Mouse (Mus musculus): Measurements from ENCODE around the gene Fgfr2. TPM values are rescaled to one million over a fixed set of nuclear protein-coding genes. Genes with fewer than 3 reads are reported as not detected.

Gene Fgfr2
- polyA plus RNA-seq, 1 experiment = 114 TPM

DNA sequence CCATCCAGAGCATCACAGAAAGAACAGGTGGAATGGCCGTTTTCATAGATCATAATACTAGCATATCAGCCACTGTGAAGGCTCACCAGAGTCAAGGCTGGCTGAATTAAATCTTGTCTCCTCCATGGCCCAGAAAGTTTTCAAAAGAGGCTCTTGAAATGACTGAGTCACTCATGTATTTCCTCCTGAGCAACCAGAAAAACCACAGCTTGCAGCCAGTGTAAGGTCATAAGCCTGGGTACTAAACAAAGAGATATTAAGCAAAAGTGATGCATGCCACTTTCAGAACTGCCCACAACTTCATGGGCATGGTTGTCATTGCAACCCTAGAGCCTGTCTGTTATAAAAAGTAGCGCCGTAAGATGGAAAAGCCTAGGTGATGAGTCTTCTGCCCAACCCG, 694.8 kb downstream of the Fgfr2 start:
- WGBS = 78% methylated on average over 4 of the region's 4 CpGs
- DNase-seq = no peak
- no peak overlapping the region for H3K4me3 ChIP-seq (replicated peaks; ENCODE audit: extremely low read depth, low read depth, low read length)

DNA sequence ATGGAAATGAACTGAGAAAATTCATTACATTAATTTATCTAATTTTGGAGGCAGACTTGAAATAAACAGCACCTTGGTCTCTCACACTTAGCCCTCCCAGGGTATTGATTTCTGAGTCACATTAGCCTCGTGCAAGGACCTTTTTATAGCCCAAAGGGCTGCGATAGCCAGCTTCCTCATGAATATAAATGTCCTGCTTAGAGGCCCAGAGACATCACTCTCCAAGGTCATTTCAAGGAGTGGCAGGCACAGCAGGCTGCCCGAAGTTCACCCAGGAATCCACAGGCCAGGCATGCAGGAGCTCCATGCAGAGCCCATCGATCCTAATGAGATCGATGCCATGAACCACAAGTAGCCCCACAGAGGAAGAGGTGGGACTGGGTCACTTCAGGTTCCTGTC, 697.1 kb downstream of the Fgfr2 start:
- Histone ChIP-seq H3K4me3 (replicated peaks; ENCODE audit: extremely low read depth, low read depth, low read length) (no peak overlapping the region), H3K4me1 (ENCODE audit: control insufficient read depth, insufficient read depth, low read length) (no peaks in the 10 kb centered on the region)
- DNase-seq = no peak
- TF ChIP-seq POLR2A (IDR thresholded peaks at IDR 0.05; ENCODE audit: borderline replicate concordance, extremely low read depth, low read depth, low read length) (no peak), CTCF (IDR thresholded peaks at IDR 0.05; ENCODE audit: insufficient read depth, low read length) (no peak)
- WGBS = 93% methylated on average over 5 of the region's 5 CpGs

More for the DNA sequence above, 694.8 kb downstream of the Fgfr2 start:
- no peak for TF ChIP-seq CTCF (IDR thresholded peaks at IDR 0.05; ENCODE audit: insufficient read depth, low read length)
- no peak for TF ChIP-seq POLR2A (IDR thresholded peaks at IDR 0.05; ENCODE audit: borderline replicate concordance, extremely low read depth, low read depth, low read length)
- H3K4me1 ChIP-seq (ENCODE audit: control insufficient read depth, insufficient read depth, low read length) = no peaks in the 10 kb centered on the region

DNA sequence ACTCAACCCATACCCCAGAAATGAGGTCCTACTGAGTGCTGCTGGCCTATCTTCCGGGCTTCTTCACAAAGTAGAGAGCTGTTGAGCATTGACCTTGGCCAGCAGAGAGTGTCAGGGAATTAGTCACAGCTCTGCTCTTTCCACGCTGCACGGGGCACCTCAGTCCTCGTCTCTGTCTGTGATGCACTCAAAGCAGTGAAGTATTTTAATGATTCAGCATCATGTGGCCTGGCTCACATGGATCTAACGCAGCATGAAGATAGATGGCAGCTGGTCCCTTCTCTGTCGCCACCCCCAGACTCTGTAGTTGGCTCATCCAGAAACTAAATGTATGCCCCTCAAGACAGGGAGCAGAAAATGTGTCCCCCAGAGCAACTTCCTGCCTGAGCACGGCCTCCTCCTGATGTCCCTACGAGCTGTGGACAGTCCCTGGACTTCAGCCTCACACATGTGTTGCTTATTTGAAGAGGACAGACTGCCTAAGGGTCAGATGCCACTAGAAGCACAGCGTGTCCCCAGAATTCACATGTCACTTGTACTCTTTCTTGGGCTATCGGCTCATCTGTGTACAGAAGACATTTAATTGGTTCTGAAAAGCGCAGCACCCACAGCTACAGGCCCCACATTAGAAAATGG, 697.7 kb downstream of the Fgfr2 start:
- WGBS = 75% methylated on average over 11 of the region's 11 CpGs
- no peak for DNase-seq
- TF ChIP-seq POLR2A (IDR thresholded peaks at IDR 0.05; ENCODE audit: borderline replicate concordance, extremely low read depth, low read depth, low read length) (no peak), CTCF (IDR thresholded peaks at IDR 0.05; ENCODE audit: insufficient read depth, low read length) (no peak)

DNA sequence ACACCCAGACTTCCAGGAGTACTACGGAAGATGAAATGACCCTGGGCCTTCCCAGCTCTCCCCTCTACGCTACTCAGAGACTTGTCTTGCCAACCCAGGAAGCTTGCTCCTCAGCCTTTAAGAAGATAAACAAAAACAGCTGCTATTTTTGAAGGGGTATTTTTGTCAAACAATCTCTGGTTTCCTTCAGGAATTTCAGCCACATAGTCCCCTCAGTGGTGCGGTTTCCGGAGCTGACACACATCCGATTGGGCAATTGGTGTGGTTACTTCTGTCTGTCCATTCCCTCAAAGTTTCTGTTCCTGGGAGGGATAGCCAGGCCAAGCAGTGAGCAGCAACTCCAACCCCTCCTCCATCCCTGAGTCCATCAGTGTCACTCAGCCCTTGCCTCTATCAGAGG, 699.6 kb downstream of the Fgfr2 start:
- 48% methylated on average over 5 of the region's 5 CpGs for WGBS
- TF ChIP-seq CTCF (IDR thresholded peaks at IDR 0.05; ENCODE audit: insufficient read depth, low read length) = no peak
- DNase-seq = no peak
- Histone ChIP-seq H3K4me3 (replicated peaks; ENCODE audit: extremely low read depth, low read depth, low read length) (no peak overlapping the region), H3K4me1 (ENCODE audit: control insufficient read depth, insufficient read depth, low read length) (no peaks in the 10 kb centered on the region)

More for the DNA sequence above, 697.7 kb downstream of the Fgfr2 start:
- no peaks in the 10 kb centered on the region for H3K4me1 ChIP-seq (ENCODE audit: control insufficient read depth, insufficient read depth, low read length)
- H3K4me3 ChIP-seq (replicated peaks; ENCODE audit: extremely low read depth, low read depth, low read length) = no peak overlapping the region

DNA sequence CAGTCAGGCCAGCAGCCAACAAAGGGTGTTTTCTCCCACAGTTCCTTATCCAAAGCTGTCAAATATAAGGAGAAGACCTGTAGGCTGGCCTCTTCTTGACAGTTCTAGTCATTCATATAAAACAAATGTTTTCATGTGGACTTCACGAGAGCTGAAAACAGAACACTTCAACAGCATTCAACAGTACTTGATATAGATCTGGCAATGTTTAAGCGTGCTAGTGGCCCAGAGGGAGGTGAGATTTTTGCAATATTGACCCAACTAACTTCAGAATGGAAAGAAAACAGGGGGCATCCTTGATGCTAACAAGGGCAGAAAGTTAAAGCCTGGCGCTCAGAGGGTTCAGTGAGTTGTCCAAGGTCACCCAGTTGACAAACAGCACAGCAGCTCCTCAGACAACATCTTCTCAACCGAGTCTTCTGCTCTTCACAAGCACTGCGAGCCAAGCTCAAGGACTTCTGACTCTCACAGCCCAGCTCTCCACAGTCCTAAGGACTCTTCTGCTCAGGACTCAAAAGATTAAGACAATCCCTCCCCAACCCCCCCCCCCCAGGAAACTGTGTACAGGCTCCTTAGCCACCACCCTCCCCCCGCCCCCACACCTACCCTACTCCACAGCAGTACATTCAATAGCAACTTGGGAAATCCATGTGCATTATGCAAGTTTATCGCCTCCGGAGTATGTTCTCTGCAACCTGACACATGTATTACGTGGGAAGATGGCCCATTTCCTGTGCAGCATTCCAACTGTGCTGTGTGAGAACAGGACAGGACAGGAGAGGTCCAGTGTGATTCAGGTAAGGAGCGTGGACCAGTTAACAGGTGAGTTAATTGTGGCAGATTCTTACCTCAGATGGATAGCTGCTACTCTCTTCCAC, 703.5 kb downstream of the Fgfr2 start:
- Histone ChIP-seq H3K4me3 (replicated peaks; ENCODE audit: extremely low read depth, low read depth, low read length) (no peak overlapping the region), H3K4me1 (ENCODE audit: control insufficient read depth, insufficient read depth, low read length) (no peaks in the 10 kb centered on the region)
- peak; percentile 12 for DNase-seq
- TF ChIP-seq POLR2A (IDR thresholded peaks at IDR 0.05; ENCODE audit: borderline replicate concordance, extremely low read depth, low read depth, low read length) = no peak
- no peak for TF ChIP-seq CTCF (IDR thresholded peaks at IDR 0.05; ENCODE audit: insufficient read depth, low read length)
- 72% methylated on average over 10 of the region's 10 CpGs for WGBS

DNA sequence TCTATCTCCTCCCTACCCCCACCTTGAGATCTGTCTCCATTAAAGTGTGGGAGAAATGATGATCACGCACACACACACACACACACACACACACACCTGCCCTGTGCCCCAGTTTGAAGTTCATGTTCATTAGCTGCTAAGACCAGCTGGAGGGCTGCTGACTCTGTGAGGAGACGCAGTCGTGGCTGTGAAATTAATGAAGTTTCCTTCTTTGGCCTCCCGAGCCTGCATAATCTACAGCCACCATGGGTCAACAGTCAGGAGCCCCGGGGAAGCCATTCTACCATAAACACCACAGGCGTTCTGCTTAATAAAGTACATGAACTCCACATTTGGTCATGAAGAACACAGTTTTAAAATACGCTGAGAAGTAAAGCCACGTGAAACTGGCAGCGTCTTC, 706.3 kb downstream of the Fgfr2 start:
- Histone ChIP-seq H3K4me1 (ENCODE audit: control insufficient read depth, insufficient read depth, low read length) (no peaks in the 10 kb centered on the region), H3K4me3 (replicated peaks; ENCODE audit: extremely low read depth, low read depth, low read length) (no peak overlapping the region)
- TF ChIP-seq POLR2A (IDR thresholded peaks at IDR 0.05; ENCODE audit: borderline replicate concordance, extremely low read depth, low read depth, low read length) (no peak), CTCF (IDR thresholded peaks at IDR 0.05; ENCODE audit: insufficient read depth, low read length) (no peak)
- DNase-seq = no peak
- 79% methylated on average over 9 of the region's 9 CpGs for WGBS

DNA sequence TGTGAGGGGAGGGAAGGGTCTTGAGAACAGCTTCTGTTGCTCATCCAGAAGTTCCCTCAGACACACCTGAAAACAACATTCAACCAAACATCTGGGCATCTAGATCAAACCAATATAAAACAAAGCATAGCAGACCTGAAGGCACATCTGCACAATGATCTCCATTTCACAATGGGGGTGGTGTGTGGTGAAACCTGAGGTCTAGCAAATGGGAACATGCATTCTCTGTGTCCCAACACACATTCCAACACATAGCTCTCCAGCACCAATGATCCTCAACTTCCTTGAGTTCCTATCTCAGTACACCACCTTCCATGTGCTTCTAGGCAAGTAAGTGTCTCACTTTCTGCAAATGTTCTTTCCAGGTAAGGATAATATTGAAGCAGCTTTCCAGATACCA, 707.3 kb downstream of the Fgfr2 start:
- no peak for DNase-seq
- H3K4me1 ChIP-seq (ENCODE audit: control insufficient read depth, insufficient read depth, low read length) = no peaks in the 10 kb centered on the region
- no peak overlapping the region for H3K4me3 ChIP-seq (replicated peaks; ENCODE audit: extremely low read depth, low read depth, low read length)
- TF ChIP-seq CTCF (IDR thresholded peaks at IDR 0.05; ENCODE audit: insufficient read depth, low read length) (no peak), POLR2A (IDR thresholded peaks at IDR 0.05; ENCODE audit: borderline replicate concordance, extremely low read depth, low read depth, low read length) (no peak)

DNA sequence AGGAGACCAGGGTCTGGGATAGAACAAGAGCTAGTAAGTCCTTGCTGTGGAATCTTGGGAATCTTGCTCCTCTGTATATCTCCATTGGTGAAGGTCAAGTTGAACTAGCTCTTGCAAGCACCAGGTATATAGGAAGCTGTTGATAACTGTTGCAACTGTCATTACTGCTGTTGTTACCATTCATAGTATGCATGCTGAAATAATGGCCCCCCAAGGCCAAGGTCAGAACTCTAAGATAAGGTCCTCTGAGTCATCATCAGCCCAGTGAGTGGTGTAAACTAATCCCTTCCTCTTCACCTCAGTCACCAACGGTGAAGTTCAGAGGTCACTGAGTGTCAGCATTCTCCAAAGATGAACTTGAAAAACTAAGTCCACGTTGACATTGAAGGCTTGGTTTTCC, 710.6 kb downstream of the Fgfr2 start:
- H3K4me1 ChIP-seq (ENCODE audit: control insufficient read depth, insufficient read depth, low read length) = no peaks in the 10 kb centered on the region
- DNase-seq = no peak
- TF ChIP-seq POLR2A (IDR thresholded peaks at IDR 0.05; ENCODE audit: borderline replicate concordance, extremely low read depth, low read depth, low read length) = no peak
- no peak for TF ChIP-seq CTCF (IDR thresholded peaks at IDR 0.05; ENCODE audit: insufficient read depth, low read length)
- WGBS = 46% methylated on average over 2 of the region's 2 CpGs
- no peak overlapping the region for H3K4me3 ChIP-seq (replicated peaks; ENCODE audit: extremely low read depth, low read depth, low read length)

DNA sequence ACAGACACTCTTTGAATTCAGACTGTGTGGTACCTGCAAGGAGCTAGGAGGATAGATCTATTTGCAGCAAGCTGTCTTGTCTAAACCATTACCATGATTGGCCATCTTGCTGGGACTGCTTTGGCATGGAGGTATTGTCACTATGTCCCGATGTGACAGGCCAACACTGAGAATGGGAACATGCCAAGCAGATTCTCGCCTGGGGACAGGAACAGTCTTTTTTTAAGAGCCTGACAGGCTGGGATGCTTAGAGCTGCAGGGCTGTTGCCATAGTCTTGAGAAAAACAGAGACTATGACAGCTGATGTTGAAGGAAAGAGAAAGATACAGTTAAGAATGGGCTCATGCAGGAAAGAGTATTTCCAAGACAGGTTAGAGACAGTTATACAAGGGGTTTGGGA, 711.4 kb downstream of the Fgfr2 start:
- 78% methylated on average over 2 of the region's 2 CpGs for WGBS

DNA sequence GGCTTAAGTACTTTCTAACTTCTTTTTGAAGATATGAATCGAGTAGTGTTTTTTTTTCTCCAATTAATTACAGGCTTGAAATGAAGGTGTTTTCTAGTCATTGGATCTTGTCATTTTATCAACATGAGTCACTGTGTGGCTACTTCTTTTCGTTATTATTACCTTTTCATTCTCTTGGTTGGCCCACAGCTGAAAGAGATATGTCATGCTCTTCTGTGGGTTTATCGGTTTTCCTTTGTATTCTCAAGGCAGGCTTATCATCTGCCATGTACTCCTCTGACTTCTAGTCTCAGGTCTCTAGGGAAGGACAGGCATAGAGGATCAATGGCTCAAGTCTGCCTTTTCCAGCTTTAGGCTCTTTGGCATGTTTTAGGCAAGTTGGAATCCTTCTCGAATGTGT, 712.2 kb downstream of the Fgfr2 start:
- TF ChIP-seq CTCF (IDR thresholded peaks at IDR 0.05; ENCODE audit: insufficient read depth, low read length) (no peak), POLR2A (IDR thresholded peaks at IDR 0.05; ENCODE audit: borderline replicate concordance, extremely low read depth, low read depth, low read length) (no peak)
- no peak overlapping the region for H3K4me3 ChIP-seq (replicated peaks; ENCODE audit: extremely low read depth, low read depth, low read length)
- 88% methylated on average over 4 of the region's 4 CpGs for WGBS
- H3K4me1 ChIP-seq (ENCODE audit: control insufficient read depth, insufficient read depth, low read length) = no peaks in the 10 kb centered on the region
- DNase-seq = no peak

More for the DNA sequence above, 711.4 kb downstream of the Fgfr2 start:
- DNase-seq = no peak
- Histone ChIP-seq H3K4me3 (replicated peaks; ENCODE audit: extremely low read depth, low read depth, low read length) (no peak overlapping the region), H3K4me1 (ENCODE audit: control insufficient read depth, insufficient read depth, low read length) (no peaks in the 10 kb centered on the region)
- TF ChIP-seq CTCF (IDR thresholded peaks at IDR 0.05; ENCODE audit: insufficient read depth, low read length) (no peak), POLR2A (IDR thresholded peaks at IDR 0.05; ENCODE audit: borderline replicate concordance, extremely low read depth, low read depth, low read length) (no peak)
